Mouse (Mus musculus) forebrain, embryonic 15.5 days (tissue): ENCODE measurements around the gene Ggt6. TPM values are rescaled to one million over a fixed set of nuclear protein-coding genes. Genes with fewer than 3 reads are reported as not detected.
A peak's percentile ranks its signal among the peaks of the same experiment; 100 is the strongest.

Source experiments
- ATAC-seq: fragments of 200-750 bp; cut with Nextera tagmentation; replicated peaks from 2 replicates; pipeline ENCODE4 v1.8.0; 2017; ENCODE audit warnings: mild to moderate bottlenecking, moderate TSS enrichment, moderate library complexity
- H3K27ac ChIP-seq: fragments of 300-500 bp; sonication (generic); replicated peaks from 2 replicates; pipeline ENCODE4 v1.5.1; 2015; ENCODE audit warnings: mild to moderate bottlenecking, inconsistent platforms
- H3K27me3 ChIP-seq: fragments of 300-500 bp; sonication (generic); 2 replicates; pipeline ENCODE4 v1.6.1; 2015; ENCODE audit warnings: inconsistent platforms
- H3K36me3 ChIP-seq: fragments of 300-500 bp; sonication (generic); 2 replicates; pipeline ENCODE4 v1.6.1; 2015; ENCODE audit warnings: mild to moderate bottlenecking, inconsistent platforms
- H3K4me1 ChIP-seq: fragments of 300-500 bp; sonication (generic); 2 replicates; pipeline ENCODE4 v1.6.1; 2015; ENCODE audit warnings: inconsistent platforms
- H3K4me2 ChIP-seq: fragments of 300-500 bp; sonication (generic); replicated peaks from 2 replicates; pipeline ENCODE4 v1.6.1; 2015; ENCODE audit warnings: mild to moderate bottlenecking, inconsistent platforms
- H3K4me3 ChIP-seq: fragments of 300-500 bp; sonication (generic); 2 replicates; pipeline ENCODE4 v1.5.1; 2015; ENCODE audit warnings: mild to moderate bottlenecking, inconsistent platforms
- H3K9ac ChIP-seq: fragments of 300-500 bp; sonication (generic); replicated peaks from 2 replicates; pipeline ENCODE4 v1.6.1; 2015; ENCODE audit warnings: mild to moderate bottlenecking, inconsistent platforms
- H3K9me3 ChIP-seq: fragments of 300-500 bp; sonication (generic); 2 replicates; pipeline ENCODE4 v1.6.1; 2016; ENCODE audit warnings: inconsistent platforms
- WGBS: fragments of 180-500 bp; shearing (Covaris S2); methylation state at CpG from one replicate; pipeline ENCODE4 v1.1.7; 2015; ENCODE audit warnings: mixed read lengths; 5-methylcytosine and 5-hydroxymethylcytosine counted together
- polyA plus RNA-seq: library from polyadenylated mRNA; unstranded; fragments of >200 nt; fragmentation: Nextera tagmentation; extraction: Ambion mirVana; gene quantifications from 2 replicates; pipeline ENCODE4 v1.2.1, GENCODE M21; 2015

Ggt6 gene
- polyA plus RNA-seq, 1 experiment from 2014 or later = not detected

- Histone ChIP-seq H3K4me2 (no peak overlapping the region), H3K36me3 (no peaks in the 10 kb centered on the region), H3K27me3 (no peaks in the 10 kb centered on the region), H3K9ac (no peak overlapping the region), H3K4me3 (no peak overlapping the region), H3K9me3 (no peaks in the 10 kb centered on the region), H3K27ac (no peak overlapping the region), H3K4me1 (no peaks in the 10 kb centered on the region)
- ATAC-seq = no peak
- 85% methylated on average over 5 of the region's 5 CpGs for WGBS
These were observed 33.3 kb upstream of the Ggt6 start for GRCm38 (mm10) chr11:72402017-72402416.

GRCm38 (mm10) chr11:72402969-72403368 lies 32.4 kb upstream of the Ggt6 start:
- no peak overlapping the region for H3K4me3 ChIP-seq
- H3K9me3 ChIP-seq = no peaks in the 10 kb centered on the region
- H3K36me3 ChIP-seq = no peaks in the 10 kb centered on the region
- H3K4me1 ChIP-seq = no peaks in the 10 kb centered on the region
- H3K4me2 ChIP-seq = no peak overlapping the region
- H3K9ac ChIP-seq = no peak overlapping the region
- 91% methylated on average over 12 of the region's 12 CpGs for WGBS
- H3K27me3 ChIP-seq = no peaks in the 10 kb centered on the region
- no peak for ATAC-seq
- no peak overlapping the region for H3K27ac ChIP-seq

DNA sequence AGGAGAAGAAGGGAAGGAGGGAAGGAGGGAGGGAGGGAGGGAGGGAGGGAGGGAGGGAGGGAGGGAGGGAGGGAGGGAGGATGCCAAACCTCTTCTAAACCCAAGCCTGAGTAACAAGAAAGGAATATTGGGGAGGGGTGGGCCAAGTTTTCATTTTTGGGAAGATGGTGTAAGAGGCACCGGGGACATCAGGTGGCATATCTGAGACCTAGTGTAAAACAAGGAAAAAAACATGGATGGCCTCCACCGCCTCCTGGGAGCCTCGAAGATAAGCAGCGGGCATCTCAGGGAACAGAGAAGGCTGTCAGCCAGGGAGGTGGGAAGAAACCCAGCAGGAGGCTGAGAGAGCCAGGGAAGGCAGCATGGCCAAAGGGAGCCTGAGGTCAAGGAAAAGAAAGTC lies 29.8 kb upstream of the Ggt6 start:
- ATAC-seq = no peak

DNA sequence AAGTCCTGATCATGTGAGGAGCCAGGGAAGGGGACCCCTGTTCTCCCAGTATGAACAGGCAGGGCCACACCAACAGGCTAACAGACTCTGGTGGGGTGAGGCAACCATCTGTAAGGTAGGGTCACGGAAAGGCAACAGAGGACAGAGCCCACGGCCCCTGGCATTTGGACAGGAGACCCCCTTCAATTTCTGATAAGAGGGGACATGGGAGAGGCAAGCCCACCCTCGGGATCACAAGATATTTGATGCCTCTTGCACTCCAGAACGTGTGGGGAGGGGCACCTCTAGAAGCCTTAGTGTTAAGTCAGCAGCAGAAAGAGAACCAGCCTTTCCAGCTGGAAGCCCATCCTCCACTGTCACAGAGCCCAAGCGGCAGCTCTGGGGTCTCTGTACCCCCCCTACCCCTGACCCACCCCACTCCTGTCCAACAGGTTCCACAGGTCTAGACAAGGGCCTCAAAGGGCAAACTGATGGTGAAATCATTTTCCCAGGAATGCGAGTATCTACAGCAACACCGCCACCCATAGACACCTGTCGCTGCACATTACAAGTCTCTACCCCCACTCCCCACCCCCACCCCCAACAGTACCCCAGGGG lies 29.1 kb upstream of the Ggt6 start:
- H3K4me1 ChIP-seq = peaks cover 8% of the 10 kb centered on the region
- H3K4me3 ChIP-seq = no peak overlapping the region
- WGBS = 62% methylated on average over 8 of the region's 8 CpGs

More for the DNA sequence above, 29.8 kb upstream of the Ggt6 start:
- Histone ChIP-seq H3K36me3 (no peaks in the 10 kb centered on the region), H3K4me1 (peaks cover 2% of the 10 kb centered on the region), H3K4me3 (no peak overlapping the region), H3K4me2 (no peak overlapping the region), H3K9ac (no peak overlapping the region), H3K27ac (no peak overlapping the region), H3K9me3 (no peaks in the 10 kb centered on the region), H3K27me3 (peaks cover 6% of the 10 kb centered on the region; the same call in 1 of the 2 replicates)
- WGBS = 73% methylated on average over 4 of the region's 4 CpGs

GRCm38 (mm10) chr11:72407081-72407480 lies 28.2 kb upstream of the Ggt6 start:
- no peaks in the 10 kb centered on the region for H3K36me3 ChIP-seq
- H3K27me3 ChIP-seq = peaks cover 12% of the 10 kb centered on the region; the same call in 1 of the 2 replicates
- no peak overlapping the region for H3K9ac ChIP-seq
- H3K4me1 ChIP-seq = peaks cover 15% of the 10 kb centered on the region
- H3K27ac ChIP-seq = no peak overlapping the region
- no peak overlapping the region for H3K4me2 ChIP-seq
- H3K9me3 ChIP-seq = no peaks in the 10 kb centered on the region
- H3K4me3 ChIP-seq = no peak overlapping the region
- no peak for ATAC-seq
- 24% methylated on average over 3 of the region's 3 CpGs for WGBS

More for the DNA sequence above, 29.1 kb upstream of the Ggt6 start:
- H3K9ac ChIP-seq = no peak overlapping the region
- no peak for ATAC-seq
- H3K9me3 ChIP-seq = no peaks in the 10 kb centered on the region
- H3K27me3 ChIP-seq = peaks cover 6% of the 10 kb centered on the region; the same call in 1 of the 2 replicates
- H3K36me3 ChIP-seq = no peaks in the 10 kb centered on the region
- no peak overlapping the region for H3K4me2 ChIP-seq
- no peak overlapping the region for H3K27ac ChIP-seq

- 24% methylated on average over 7 of the region's 7 CpGs for WGBS
- no peak overlapping the region for H3K4me2 ChIP-seq
These were observed 27.8 kb upstream of the Ggt6 start for GRCm38 (mm10) chr11:72407574-72407973.

DNA sequence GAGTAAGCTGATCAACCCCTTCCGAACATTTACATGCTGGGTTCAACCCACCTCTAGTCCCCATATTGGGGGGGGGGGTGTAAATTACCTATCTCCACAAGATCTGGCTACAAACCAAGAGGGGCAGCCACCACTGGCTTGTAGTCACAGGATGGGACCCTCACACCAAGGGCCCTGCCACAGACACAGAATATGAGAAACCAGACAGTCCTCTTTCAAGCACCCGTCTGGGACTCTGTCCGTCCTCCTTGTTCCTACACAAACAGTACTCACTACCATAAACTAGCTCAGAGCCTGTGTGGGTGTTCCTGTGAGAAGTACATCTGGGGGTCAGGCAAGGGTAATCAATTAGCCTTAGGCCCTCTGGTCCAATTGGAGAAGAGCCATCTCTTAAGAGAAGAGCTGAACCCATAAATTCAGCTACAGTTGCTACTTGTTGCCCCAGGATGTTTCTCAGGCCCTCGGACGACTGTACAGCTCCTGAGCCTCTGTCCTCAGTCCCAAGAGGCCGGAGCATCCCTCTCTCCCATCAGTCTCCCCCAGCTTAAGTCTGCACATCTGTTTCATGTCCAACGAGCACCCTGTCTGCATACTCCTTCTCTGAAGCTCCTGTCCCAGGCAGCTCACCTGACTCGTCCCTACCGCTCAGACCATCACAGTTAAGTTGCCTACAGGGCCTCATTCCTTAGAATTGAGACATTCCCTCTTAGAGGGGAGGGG lies 26.7 kb upstream of the Ggt6 start:
- WGBS = 69% methylated on average over 9 of the region's 9 CpGs
- Histone ChIP-seq H3K4me2 (no peak overlapping the region), H3K36me3 (no peaks in the 10 kb centered on the region), H3K27me3 (peaks cover 15% of the 10 kb centered on the region; the same call in 1 of the 2 replicates), H3K4me3 (no peak overlapping the region), H3K4me1 (peaks cover 15% of the 10 kb centered on the region), H3K9ac (no peak overlapping the region), H3K9me3 (no peaks in the 10 kb centered on the region), H3K27ac (no peak overlapping the region)
- ATAC-seq = no peak

More at GRCm38 (mm10) chr11:72407574-72407973, 27.8 kb upstream of the Ggt6 start:
- no peak overlapping the region for H3K27ac ChIP-seq
- no peak overlapping the region for H3K4me3 ChIP-seq
- peaks cover 13% of the 10 kb centered on the region; the same call in 1 of the 2 replicates for H3K27me3 ChIP-seq
- no peak for ATAC-seq
- peaks cover 15% of the 10 kb centered on the region for H3K4me1 ChIP-seq
- H3K9ac ChIP-seq = no peak overlapping the region
- no peaks in the 10 kb centered on the region for H3K36me3 ChIP-seq
- no peaks in the 10 kb centered on the region for H3K9me3 ChIP-seq

DNA sequence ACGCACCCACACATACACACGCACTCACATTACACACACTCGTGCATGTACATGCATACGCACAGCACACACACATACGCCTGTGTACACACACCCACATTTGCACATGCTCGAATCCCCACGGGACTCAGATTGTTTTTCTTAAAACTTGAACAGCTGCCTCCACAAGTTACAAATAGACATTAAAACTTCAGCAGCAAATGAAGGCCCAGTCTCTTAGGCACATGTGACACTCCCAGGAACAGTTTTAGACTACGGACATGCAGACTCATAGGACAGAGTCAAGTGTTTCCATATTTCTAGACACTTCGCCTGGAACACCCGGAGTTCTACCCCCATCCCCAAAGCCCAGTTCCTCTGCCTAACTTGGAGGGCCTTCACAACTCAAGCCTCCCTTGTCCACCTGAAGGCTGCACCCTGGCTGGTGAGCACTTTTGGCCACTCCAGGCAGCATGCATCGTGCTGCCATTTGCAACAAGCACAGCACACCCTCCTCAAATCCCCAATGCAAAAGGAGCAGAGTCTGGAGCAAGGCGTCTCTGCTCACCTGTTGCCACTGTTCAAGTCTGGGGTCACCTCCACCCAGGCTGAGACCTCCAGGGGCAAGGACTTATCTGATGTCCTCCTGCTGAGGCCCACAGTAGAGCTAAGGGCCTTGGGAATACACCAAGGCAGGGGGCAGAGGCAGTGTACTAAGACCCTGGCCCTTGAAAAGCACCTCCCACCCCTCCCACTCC lies 25.5 kb upstream of the Ggt6 start:
- no peaks in the 10 kb centered on the region for H3K36me3 ChIP-seq
- H3K4me3 ChIP-seq = no peak overlapping the region
- H3K27me3 ChIP-seq = peaks cover 15% of the 10 kb centered on the region; the same call in 1 of the 2 replicates
- no peak overlapping the region for H3K27ac ChIP-seq
- H3K4me1 ChIP-seq = peaks cover 15% of the 10 kb centered on the region
- H3K9me3 ChIP-seq = no peaks in the 10 kb centered on the region
- no peak overlapping the region for H3K4me2 ChIP-seq
- WGBS = 78% methylated on average over 12 of the region's 12 CpGs
- ATAC-seq = no peak
- H3K9ac ChIP-seq = no peak overlapping the region

- 0 out of 2 replicates have a peak, but pooled peaks have one; percentile 34 for ATAC-seq
- Histone ChIP-seq H3K4me3 (peak overlapping the region; percentile 50), H3K27me3 (peaks cover 15% of the 10 kb centered on the region; the same call in 1 of the 2 replicates), H3K9me3 (no peaks in the 10 kb centered on the region), H3K4me2 (peak overlapping the region; percentile 94), H3K4me1 (peaks cover 15% of the 10 kb centered on the region), H3K9ac (no peak overlapping the region), H3K27ac (no peak overlapping the region), H3K36me3 (no peaks in the 10 kb centered on the region)
- WGBS = under 1% methylated on average over 25 of the region's 25 CpGs
These were observed 24.7 kb upstream of the Ggt6 start for GRCm38 (mm10) chr11:72410521-72411092.

- under 1% methylated on average over 83 of the region's 86 CpGs for WGBS
- H3K9ac ChIP-seq = peak within 1 kb of the TSS; percentile 55
- H3K36me3 ChIP-seq = no peaks in the 10 kb centered on the region
- peaks cover 15% of the 10 kb centered on the region for H3K4me1 ChIP-seq
- H3K27me3 ChIP-seq = peaks cover 15% of the 10 kb centered on the region; the same call in 1 of the 2 replicates
- H3K4me2 ChIP-seq = peak within 1 kb of the TSS; percentile 94
- H3K4me3 ChIP-seq = peak within 1 kb of the TSS; percentile 50
- no peak within 1 kb of the TSS for H3K27ac ChIP-seq
- peak; percentile 89 for ATAC-seq
- no peaks in the 10 kb centered on the region for H3K9me3 ChIP-seq
These were observed 24.0 kb upstream of the Ggt6 start, which contains the start of gene Smtnl2 for GRCm38 (mm10) chr11:72411093-72411921. TSS of gene Smtnl2 (minus strand) at chr11:72411713.

DNA sequence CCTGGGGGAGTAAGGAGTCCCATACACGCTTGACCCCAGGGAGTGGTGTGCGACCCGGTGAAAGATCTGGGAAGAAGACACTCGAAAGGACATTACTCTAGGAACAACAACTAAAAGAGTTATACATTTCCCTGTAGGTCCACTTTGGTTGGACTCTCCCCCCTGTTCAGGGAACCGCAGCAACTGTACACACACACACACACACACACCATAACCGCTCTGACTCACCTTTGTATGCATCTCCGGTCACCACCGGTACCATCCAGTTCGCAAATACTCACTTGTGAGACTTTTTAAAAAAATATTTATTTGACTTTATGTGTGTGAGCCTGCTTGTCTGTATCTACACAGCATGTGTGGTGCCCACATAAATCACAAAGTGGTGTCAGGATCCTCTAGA lies 23.4 kb upstream of the Ggt6 start:
- WGBS = 34% methylated on average over 9 of the region's 9 CpGs
- ATAC-seq = 0 out of 2 replicates have a peak, but pooled peaks have one; percentile 15
- Histone ChIP-seq H3K36me3 (no peaks in the 10 kb centered on the region), H3K27ac (no peak overlapping the region), H3K4me1 (peaks cover 15% of the 10 kb centered on the region), H3K27me3 (peaks cover 15% of the 10 kb centered on the region; the same call in 1 of the 2 replicates), H3K9me3 (no peaks in the 10 kb centered on the region), H3K4me3 (peak overlapping the region; percentile 50), H3K9ac (peak overlapping the region; percentile 55), H3K4me2 (peak overlapping the region; percentile 94)
